Mouse (Mus musculus) CD4-positive, CD25-positive, alpha-beta regulatory T cell, adult 4 months (primary cell): ENCODE measurements around the gene Olfr251. TPM values are rescaled to one million over a fixed set of nuclear protein-coding genes. Genes with fewer than 3 reads are reported as not detected.
"Not testable (repeated sequence)": the region's sequence is repeated elsewhere in the genome, so short reads cannot be mapped to it uniquely, and the experiment has no call there.

Experiments
- ATAC-seq: one replicate; pipeline ENCODE4 v1.8.0; 2017
- polyA plus RNA-seq, 2 experiments: library from polyadenylated mRNA; unstranded; fragments of 100-300 nt; shearing (Covaris generic); gene quantifications; one replicate each; pipeline ENCODE4 v1.2.1; 2017

Gene Olfr251
- polyA plus RNA-seq, result not detected

- no peak for ATAC-seq
Measured at GRCm38 (mm10) chr9:38376786-38377185, at the start of gene Olfr251. Olfr251 (plus strand) TSS chr9:38377086.

GRCm38 (mm10) chr9:38328760-38329159 lies 48.1 kb upstream of the Olfr251 start, which contains the start of gene Olfr25:
Olfr25 (plus strand) TSS chr9:38329060.
- no peak for ATAC-seq

- ATAC-seq, result no peak
Measured at GRCm38 (mm10) chr9:38348111-38348510, 28.8 kb upstream of the Olfr251 start, which contains the start of gene Olfr898. Olfr898 (plus strand) TSS chr9:38348411.

- ATAC-seq, result no peak
Measured at GRCm38 (mm10) chr9:38366596-38366995, 10.3 kb upstream of the Olfr251 start, which contains the start of gene Olfr250. Olfr250 (plus strand) TSS chr9:38366896.

- ATAC-seq, result no peak
Measured at GRCm38 (mm10) chr9:38401398-38401797, 24.5 kb downstream of the Olfr251 start, which contains the start of gene Olfr147. Olfr147 (plus strand) TSS chr9:38401698.

GRCm38 (mm10) chr9:38407502-38407901 lies 30.6 kb downstream of the Olfr251 start:
- not testable (repeated sequence) for ATAC-seq

- ATAC-seq, result not testable (repeated sequence)
Measured at GRCm38 (mm10) chr9:38413502-38413901, 36.6 kb downstream of the Olfr251 start.

- ATAC-seq, result no peak
Measured at GRCm38 (mm10) chr9:38423801-38424200, 46.9 kb downstream of the Olfr251 start.

- no peak for ATAC-seq
Measured at GRCm38 (mm10) chr9:38427026-38427425, 50.1 kb downstream of the Olfr251 start.

GRCm38 (mm10) chr9:38429155-38429554 lies 52.3 kb downstream of the Olfr251 start, which contains the start of gene Olfr901:
Olfr901 (plus strand) TSS chr9:38429455.
- ATAC-seq, result no peak

Other genes starting within 250 kb of the Olfr251 start
- gene Olfr890, start 234.6 kb upstream of the Olfr251 start, polyA plus RNA-seq, result under 1 TPM in 1 of 2 experiments, not detected in 1; 0.24 TPM
- gene Olfr891, start 196.3 kb upstream of the Olfr251 start, polyA plus RNA-seq, result not detected
- gene Olfr893, start 168.7 kb upstream of the Olfr251 start, polyA plus RNA-seq, result not detected
- gene Olfr894, start 159.0 kb upstream of the Olfr251 start, polyA plus RNA-seq, result not detected
- gene Olfr143, start 124.3 kb upstream of the Olfr251 start, polyA plus RNA-seq, result not detected
- not detected for gene Olfr895, start 109.2 kb upstream of the Olfr251 start, polyA plus RNA-seq
- not detected for gene Olfr896-ps1, start 86.0 kb upstream of the Olfr251 start, polyA plus RNA-seq
- not detected for gene Olfr25, start 48.0 kb upstream of the Olfr251 start, polyA plus RNA-seq
- gene Olfr898, start 28.7 kb upstream of the Olfr251 start, polyA plus RNA-seq, result not detected
- not detected for gene Olfr250, start 10.2 kb upstream of the Olfr251 start, polyA plus RNA-seq
- gene Olfr147, start 24.6 kb downstream of the Olfr251 start, polyA plus RNA-seq, result not detected
- gene Olfr901, start 52.4 kb downstream of the Olfr251 start, polyA plus RNA-seq, result under 1 TPM in 1 of 2 experiments, not detected in 1; 0.12 TPM
- gene Olfr902, start 70.6 kb downstream of the Olfr251 start, polyA plus RNA-seq, result not detected
- not detected for gene Olfr904, start 86.1 kb downstream of the Olfr251 start, polyA plus RNA-seq
- gene Olfr905, start 94.0 kb downstream of the Olfr251 start, polyA plus RNA-seq, result not detected
- gene Olfr906, start 110.0 kb downstream of the Olfr251 start, polyA plus RNA-seq, result not detected
- not detected for gene Olfr907, start 118.7 kb downstream of the Olfr251 start, polyA plus RNA-seq
- not detected for gene Olfr911-ps1, start 144.5 kb downstream of the Olfr251 start, polyA plus RNA-seq
- gene Olfr910, start 160.8 kb downstream of the Olfr251 start, polyA plus RNA-seq, result not detected
- gene Olfr912, start 203.1 kb downstream of the Olfr251 start, polyA plus RNA-seq, result under 1 TPM; 0.10 to 0.28 TPM
- not detected for gene Olfr913, start 215.7 kb downstream of the Olfr251 start, polyA plus RNA-seq
- gene Olfr914, start 228.0 kb downstream of the Olfr251 start, polyA plus RNA-seq, result not detected